Comparison of ENCODE assay signal across 22 mouse cellular contexts in genomic region chr12:44480031-44480419, GRCm38 (mm10).
DNase-seq lines count a peak whose midpoint lies in the region; ATAC-seq lines count a peak whose summit lies in the region.
"Had no signal": no experiment of that assay in that cellular context is flagged by ENCODE, and none has a peak within 500 bp of the region (broad histone marks: within the 10 kb centered on the region; RNA-seq: fewer than 3 reads in every experiment).

No protein-coding gene starts in this region.

- no peak overlapping the region for H3K9ac ChIP-seq in forebrain, embryonic 14.5 days (ENCODE audit: low read length)
- no peak overlapping the region for H3K9ac ChIP-seq in hindbrain, embryonic 15.5 days
- H3K9ac ChIP-seq in hindbrain, embryonic 12.5 days = no peak overlapping the region
- no peak overlapping the region for H3K9ac ChIP-seq in midbrain, embryonic 15.5 days
- no peak overlapping the region for H3K9ac ChIP-seq in midbrain, embryonic 16.5 days (ENCODE audit: low read depth, low read length)
- H3K9ac ChIP-seq in forebrain, embryonic 15.5 days (replicated peaks) = no peak overlapping the region
- H3K9ac ChIP-seq: heart, embryonic 13.5 days had no signal

- DNase-seq in forebrain, embryonic 14.5 days (ENCODE audit: low spot score) = peak; percentile 47
- DNase-seq in forebrain, embryonic 10.5 days (ENCODE audit: extremely low spot score, low spot score) = no peak
- no peak for DNase-seq in ovary, adult 18-20 months (ENCODE audit: low spot score)
- DNase-seq: adrenal gland, postnatal 14 days; cerebellum, adult 2 months; cerebellum, postnatal 10 days; gastrocnemius, postnatal 36 days; heart, adult 11 months; heart, postnatal 4 days; kidney, adult 8-10 months had no signal

- H3K4me2 ChIP-seq in forebrain, embryonic 14.5 days (ENCODE audit: low read length) = no peak overlapping the region
- no peak overlapping the region for H3K4me2 ChIP-seq in hindbrain, embryonic 15.5 days
- H3K4me2 ChIP-seq in hindbrain, embryonic 12.5 days (replicated peaks) = no peak overlapping the region
- no peak overlapping the region for H3K4me2 ChIP-seq in midbrain, embryonic 15.5 days
- no peak overlapping the region for H3K4me2 ChIP-seq in midbrain, embryonic 16.5 days (ENCODE audit: low read length)
- no peak overlapping the region for H3K4me2 ChIP-seq in forebrain, embryonic 15.5 days (replicated peaks)
- H3K4me2 ChIP-seq: heart, embryonic 13.5 days had no signal

- peak; percentile 72 for ATAC-seq in forebrain, embryonic 14.5 days
- ATAC-seq in hindbrain, embryonic 15.5 days (ENCODE audit: low FRiP score, low read depth) = peak; percentile 8; the same call in 1 of the 2 replicates
- ATAC-seq in hindbrain, embryonic 12.5 days (ENCODE audit: low FRiP score) = no peak
- ATAC-seq in midbrain, embryonic 15.5 days (replicated peaks) = no peak
- no peak for ATAC-seq in midbrain, embryonic 16.5 days
- peak; percentile 74 for ATAC-seq in forebrain, embryonic 15.5 days (replicated peaks)
- ATAC-seq: activated CD4-positive, CD25-positive, alpha-beta regulatory T cell, adult 4 months; inflammation-experienced regulatory T-cells, adult 6 months; intestine, postnatal 0 days; Patski had no signal

- H3K27me3 ChIP-seq in forebrain, embryonic 14.5 days (replicated peaks; ENCODE audit: control insufficient read depth, insufficient read depth, low read length) = no peaks in the 10 kb centered on the region
- H3K27me3 ChIP-seq in forebrain, embryonic 10.5 days (ENCODE audit: poor library complexity, severe bottlenecking) = 0 out of 2 replicates have a peak, but pooled peaks cover 4% of the 10 kb centered on the region
- H3K27me3 ChIP-seq in hindbrain, embryonic 15.5 days = no peaks in the 10 kb centered on the region
- no peaks in the 10 kb centered on the region for H3K27me3 ChIP-seq in hindbrain, embryonic 12.5 days
- no peaks in the 10 kb centered on the region for H3K27me3 ChIP-seq in midbrain, embryonic 15.5 days (replicated peaks)
- H3K27me3 ChIP-seq in midbrain, embryonic 16.5 days (ENCODE audit: control insufficient read depth, insufficient read depth, low read depth, low read length) = no peaks in the 10 kb centered on the region
- no peaks in the 10 kb centered on the region for H3K27me3 ChIP-seq in forebrain, embryonic 15.5 days
- H3K27me3 ChIP-seq: CH12.LX; heart, embryonic 13.5 days had no signal

- no peaks in the 10 kb centered on the region for H3K36me3 ChIP-seq in forebrain, embryonic 14.5 days (ENCODE audit: control insufficient read depth, insufficient read depth, low read length)
- no peaks in the 10 kb centered on the region for H3K36me3 ChIP-seq in forebrain, embryonic 10.5 days (replicated peaks)
- no peaks in the 10 kb centered on the region for H3K36me3 ChIP-seq in hindbrain, embryonic 15.5 days
- H3K36me3 ChIP-seq in hindbrain, embryonic 12.5 days = no peaks in the 10 kb centered on the region
- H3K36me3 ChIP-seq in midbrain, embryonic 15.5 days (replicated peaks) = no peaks in the 10 kb centered on the region
- H3K36me3 ChIP-seq in midbrain, embryonic 16.5 days (ENCODE audit: control insufficient read depth, insufficient read depth, low read length) = no peaks in the 10 kb centered on the region
- H3K36me3 ChIP-seq in forebrain, embryonic 15.5 days = no peaks in the 10 kb centered on the region
- H3K36me3 ChIP-seq: embryonic facial prominence, embryonic 10.5 days; heart, embryonic 13.5 days had no signal

- peaks cover 16% of the 10 kb centered on the region for H3K4me1 ChIP-seq in forebrain, embryonic 14.5 days (ENCODE audit: control insufficient read depth, insufficient read depth, low read length)
- H3K4me1 ChIP-seq in forebrain, embryonic 10.5 days = peaks cover 16% of the 10 kb centered on the region
- peaks cover 11% of the 10 kb centered on the region; the same call in 1 of the 2 replicates for H3K4me1 ChIP-seq in hindbrain, embryonic 15.5 days (replicated peaks)
- peaks cover 10% of the 10 kb centered on the region for H3K4me1 ChIP-seq in hindbrain, embryonic 12.5 days
- H3K4me1 ChIP-seq in midbrain, embryonic 15.5 days = no peaks in the 10 kb centered on the region
- H3K4me1 ChIP-seq in midbrain, embryonic 16.5 days (ENCODE audit: control insufficient read depth, insufficient read depth, low read length) = no peaks in the 10 kb centered on the region
- H3K4me1 ChIP-seq in forebrain, embryonic 15.5 days = peaks cover 23% of the 10 kb centered on the region
- H3K4me1 ChIP-seq: embryonic facial prominence, embryonic 10.5 days; heart, embryonic 13.5 days had no signal

- 32% methylated on average over 2 of the region's 2 CpGs for WGBS in forebrain, embryonic 14.5 days
- 96% methylated on average over 2 of the region's 2 CpGs for WGBS in forebrain, embryonic 10.5 days
- 44% methylated on average over 2 of the region's 2 CpGs for WGBS in hindbrain, embryonic 15.5 days
- 62% methylated on average over 2 of the region's 2 CpGs for WGBS in hindbrain, embryonic 12.5 days
- WGBS in midbrain, embryonic 15.5 days = 62% methylated on average over 2 of the region's 2 CpGs
- 69% methylated on average over 2 of the region's 2 CpGs for WGBS in midbrain, embryonic 16.5 days
- 34% methylated on average over 2 of the region's 2 CpGs for WGBS in forebrain, embryonic 15.5 days

- H3K9me3 ChIP-seq in forebrain, embryonic 14.5 days (replicated peaks; ENCODE audit: control insufficient read depth, low read length) = no peaks in the 10 kb centered on the region
- peaks cover 3% of the 10 kb centered on the region; the same call in 1 of the 2 replicates for H3K9me3 ChIP-seq in forebrain, embryonic 10.5 days
- H3K9me3 ChIP-seq in hindbrain, embryonic 15.5 days = no peaks in the 10 kb centered on the region
- no peaks in the 10 kb centered on the region for H3K9me3 ChIP-seq in hindbrain, embryonic 12.5 days (replicated peaks)
- no peaks in the 10 kb centered on the region for H3K9me3 ChIP-seq in midbrain, embryonic 15.5 days
- 0 out of 2 replicates have a peak, but pooled peaks cover 2% of the 10 kb centered on the region for H3K9me3 ChIP-seq in midbrain, embryonic 16.5 days (replicated peaks; ENCODE audit: control insufficient read depth, low read length, poor library complexity, severe bottlenecking)
- no peaks in the 10 kb centered on the region for H3K9me3 ChIP-seq in forebrain, embryonic 15.5 days
- H3K9me3 ChIP-seq: embryonic facial prominence, embryonic 10.5 days; heart, embryonic 13.5 days had no signal

- H3K4me3 ChIP-seq in forebrain, embryonic 14.5 days (ENCODE audit: low read depth, low read length) = no peak overlapping the region
- H3K4me3 ChIP-seq in forebrain, embryonic 10.5 days = no peak overlapping the region
- H3K4me3 ChIP-seq in hindbrain, embryonic 15.5 days = no peak overlapping the region
- H3K4me3 ChIP-seq in hindbrain, embryonic 12.5 days = no peak overlapping the region
- H3K4me3 ChIP-seq in midbrain, embryonic 15.5 days = no peak overlapping the region
- H3K4me3 ChIP-seq in midbrain, embryonic 16.5 days (ENCODE audit: low read depth, low read length) = no peak overlapping the region
- no peak overlapping the region for H3K4me3 ChIP-seq in forebrain, embryonic 15.5 days
- H3K4me3 ChIP-seq: embryonic facial prominence, embryonic 10.5 days; heart, embryonic 13.5 days had no signal

- peak overlapping the region; percentile 45 for H3K27ac ChIP-seq in forebrain, embryonic 14.5 days (ENCODE audit: low read depth, low read length)
- H3K27ac ChIP-seq in forebrain, embryonic 10.5 days = no peak overlapping the region
- H3K27ac ChIP-seq in hindbrain, embryonic 15.5 days (replicated peaks) = peak overlapping the region; percentile 38
- H3K27ac ChIP-seq in hindbrain, embryonic 12.5 days = no peak overlapping the region
- H3K27ac ChIP-seq in midbrain, embryonic 15.5 days = 0 out of 2 replicates have a peak overlapping the region, but pooled peaks have one; percentile 16
- H3K27ac ChIP-seq in midbrain, embryonic 16.5 days (ENCODE audit: low read length) = no peak overlapping the region
- peak overlapping the region; percentile 55 for H3K27ac ChIP-seq in forebrain, embryonic 15.5 days (replicated peaks)
- H3K27ac ChIP-seq: embryonic facial prominence, embryonic 10.5 days; heart, embryonic 13.5 days had no signal

Comparison
In these comparisons a context has a peak if more than half of its experiments do, and no peak if none do; other contexts are left out.
1. ATAC-seq: peak in forebrain, embryonic 14.5 days (single experiment), hindbrain, embryonic 15.5 days (single experiment) and forebrain, embryonic 15.5 days (single experiment); none in hindbrain, embryonic 12.5 days (single experiment), midbrain, embryonic 15.5 days (single experiment) and midbrain, embryonic 16.5 days (single experiment).
2. H3K27ac ChIP-seq: peak in forebrain, embryonic 14.5 days (single experiment), hindbrain, embryonic 15.5 days (single experiment), midbrain, embryonic 15.5 days (single experiment) and forebrain, embryonic 15.5 days (single experiment); none in forebrain, embryonic 10.5 days (single experiment), hindbrain, embryonic 12.5 days (single experiment) and midbrain, embryonic 16.5 days (single experiment).